Mouse (Mus musculus): ENCODE data around the gene Gm20683. TPM values are rescaled to one million over a fixed set of nuclear protein-coding genes. Genes with fewer than 3 reads are reported as not detected.
A peak's percentile ranks its signal among the peaks of the same experiment; 100 is the strongest.

Gm20683 gene
- polyA plus RNA-seq, 1 experiment from 2014 or later, result 2.7 TPM

DNA sequence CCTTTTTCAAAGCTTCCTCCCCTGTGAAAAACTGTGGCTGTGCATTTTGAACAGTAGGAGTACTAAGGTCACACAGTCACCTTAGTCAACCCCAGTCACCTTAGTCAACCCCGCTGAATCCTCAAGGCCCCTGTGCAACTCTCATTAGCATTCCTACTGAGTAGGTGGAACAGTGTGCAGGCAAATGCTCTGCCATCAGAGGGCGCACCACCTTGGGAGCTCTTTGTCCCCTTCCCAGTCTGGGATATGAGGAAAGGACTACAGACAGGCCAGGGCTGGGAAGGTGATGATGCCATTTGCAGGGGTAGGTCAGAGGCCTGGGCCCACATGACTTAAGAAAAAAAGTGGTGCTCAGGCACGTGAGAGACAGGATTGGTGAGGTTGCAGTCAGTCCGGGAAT lies 37.7 kb upstream of the Gm20683 start:
- DNase-seq (ENCODE audit: low spot score), result peak; percentile 31
- H3K9ac ChIP-seq (ENCODE audit: low read depth, low read length), result no peak overlapping the region
- WGBS, result 56% methylated on average over 4 of the region's 4 CpGs
- 0 out of 2 replicates have a peak, but pooled peaks cover 21% of the 10 kb centered on the region for H3K36me3 ChIP-seq (ENCODE audit: insufficient read depth, low read length)
- no peak overlapping the region for H3K4me2 ChIP-seq (ENCODE audit: low read length)
- no peaks in the 10 kb centered on the region for H3K27me3 ChIP-seq (ENCODE audit: insufficient read depth, low read length)
- H3K9me3 ChIP-seq (replicated peaks; ENCODE audit: low read length), result no peaks in the 10 kb centered on the region
- no peak overlapping the region for H3K27ac ChIP-seq
- H3K4me1 ChIP-seq (replicated peaks; ENCODE audit: insufficient read depth, low read length), result peaks cover 17% of the 10 kb centered on the region
- no peak overlapping the region for H3K4me3 ChIP-seq (replicated peaks; ENCODE audit: low read depth, low read length)
- no peak for ATAC-seq (replicated peaks; ENCODE audit: low FRiP score, low read depth)
- peak; percentile 62 for TF ChIP-seq CTCF (IDR thresholded peaks at IDR 0.05; ENCODE audit: low read depth)

DNA sequence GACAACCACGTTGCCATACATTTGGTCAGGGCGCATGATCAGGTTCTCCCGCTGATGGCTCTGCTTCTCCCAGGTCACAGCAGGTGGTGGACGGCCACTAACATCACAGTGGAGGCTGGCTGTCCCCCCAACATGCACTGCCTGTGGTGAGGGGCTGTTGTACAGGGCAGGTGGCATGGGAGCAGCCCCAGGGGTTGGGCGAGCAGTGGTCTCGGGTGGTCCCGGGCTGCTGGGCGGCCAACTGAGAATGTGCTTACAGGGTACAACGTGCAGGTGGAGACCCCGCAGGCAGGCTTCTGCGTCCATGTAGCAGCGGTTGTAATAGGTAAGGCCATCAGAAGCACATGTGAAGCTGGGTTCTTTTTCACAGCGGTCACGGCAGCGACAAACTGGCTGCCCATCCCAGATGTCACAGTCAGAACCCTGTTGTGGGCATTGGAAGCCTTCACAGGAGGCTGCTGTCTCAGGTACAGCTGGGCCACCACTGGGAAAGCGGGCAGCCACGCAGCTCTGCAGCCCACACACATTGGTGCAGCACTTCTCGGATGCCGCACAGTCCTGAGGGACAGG lies 37.1 kb upstream of the Gm20683 start:
- H3K27me3 ChIP-seq (ENCODE audit: insufficient read depth, low read length), result no peaks in the 10 kb centered on the region
- H3K9me3 ChIP-seq (replicated peaks; ENCODE audit: low read length), result no peaks in the 10 kb centered on the region
- ATAC-seq (replicated peaks; ENCODE audit: low FRiP score, low read depth), result no peak
- H3K36me3 ChIP-seq (ENCODE audit: insufficient read depth, low read length), result 0 out of 2 replicates have a peak, but pooled peaks cover 18% of the 10 kb centered on the region
- no peak overlapping the region for H3K4me3 ChIP-seq (replicated peaks; ENCODE audit: low read depth, low read length)
- TF ChIP-seq CTCF (IDR thresholded peaks at IDR 0.05; ENCODE audit: low read depth), result no peak
- no peak overlapping the region for H3K4me2 ChIP-seq (ENCODE audit: low read length)
- H3K4me1 ChIP-seq (replicated peaks; ENCODE audit: insufficient read depth, low read length), result peaks cover 17% of the 10 kb centered on the region
- no peak for DNase-seq (ENCODE audit: low spot score)
- 91% methylated on average over 19 of the region's 19 CpGs for WGBS
- H3K9ac ChIP-seq (ENCODE audit: low read depth, low read length), result no peak overlapping the region
- H3K27ac ChIP-seq, result no peak overlapping the region

DNA sequence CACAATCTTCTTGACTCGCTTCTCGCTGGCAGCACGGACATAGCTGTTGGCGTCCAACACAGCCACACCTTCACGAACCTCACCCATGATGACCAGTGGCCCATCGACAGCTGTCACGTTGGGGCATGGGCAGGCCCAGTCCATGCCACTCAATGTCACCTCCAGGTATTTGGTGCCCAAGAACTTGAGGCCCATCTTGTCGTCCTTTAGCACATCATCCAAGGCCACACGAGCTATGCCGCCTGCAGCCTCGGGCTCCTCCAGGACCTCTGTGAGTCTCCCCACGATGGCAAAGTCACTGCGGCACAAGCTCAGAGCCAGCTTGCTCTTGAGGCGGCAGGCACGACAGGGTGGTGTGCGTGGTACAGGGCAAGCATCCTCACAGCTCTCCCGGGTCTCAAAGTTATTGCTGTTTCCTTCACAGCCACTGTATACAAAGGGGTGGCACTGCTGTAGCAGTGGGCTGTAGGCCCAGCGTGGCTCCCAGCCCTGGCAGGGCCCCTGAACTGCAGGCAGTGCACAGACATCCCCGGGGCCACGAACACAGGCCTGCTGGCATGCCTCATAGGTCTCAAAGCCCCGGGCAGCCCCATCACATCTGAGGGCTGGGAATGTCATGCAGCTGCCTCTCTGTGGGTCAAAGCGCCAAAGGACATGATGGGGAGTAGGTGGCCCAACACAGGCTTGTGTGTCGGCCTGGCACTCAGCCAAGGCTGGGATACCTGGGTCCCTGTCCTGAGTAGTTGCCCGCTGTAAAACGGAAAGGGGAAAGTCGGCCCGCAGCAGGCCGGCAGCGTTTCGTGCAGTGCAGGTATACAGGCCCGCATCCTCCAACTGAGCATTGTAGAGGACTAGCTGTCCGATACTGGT lies 36.4 kb upstream of the Gm20683 start:
- Histone ChIP-seq H3K27ac (no peak overlapping the region), H3K4me2 (ENCODE audit: low read length) (no peak overlapping the region), H3K9ac (ENCODE audit: low read depth, low read length) (no peak overlapping the region), H3K9me3 (replicated peaks; ENCODE audit: low read length) (no peaks in the 10 kb centered on the region), H3K4me1 (replicated peaks; ENCODE audit: insufficient read depth, low read length) (peaks cover 17% of the 10 kb centered on the region), H3K4me3 (replicated peaks; ENCODE audit: low read depth, low read length) (no peak overlapping the region), H3K27me3 (ENCODE audit: insufficient read depth, low read length) (no peaks in the 10 kb centered on the region), H3K36me3 (ENCODE audit: insufficient read depth, low read length) (0 out of 2 replicates have a peak, but pooled peaks cover 11% of the 10 kb centered on the region)
- TF ChIP-seq CTCF (IDR thresholded peaks at IDR 0.05; ENCODE audit: low read depth), result no peak
- ATAC-seq (replicated peaks; ENCODE audit: low FRiP score, low read depth) (no peak), DNase-seq (ENCODE audit: low spot score) (no peak)
- WGBS, result 93% methylated on average over 32 of the region's 32 CpGs

DNA sequence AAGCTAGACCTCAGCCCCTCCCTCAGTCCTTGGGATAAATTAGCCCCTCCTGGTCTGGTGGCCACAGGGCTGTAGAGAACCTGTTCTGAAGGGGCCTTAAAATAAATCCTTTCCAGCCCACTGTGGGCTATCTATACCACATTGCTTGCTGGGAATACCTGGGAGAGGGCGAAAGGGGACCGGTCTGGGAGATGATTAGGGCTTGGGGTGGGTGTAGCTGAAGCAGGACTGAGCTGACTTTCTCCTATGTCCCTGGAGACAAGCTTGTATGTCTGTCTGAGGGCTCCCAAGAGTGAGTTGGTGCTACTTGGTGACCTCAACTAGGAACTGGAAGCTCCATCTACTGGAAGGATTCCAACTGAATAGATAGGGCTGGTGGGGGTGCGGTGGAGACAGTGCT lies 35.5 kb upstream of the Gm20683 start:
- Histone ChIP-seq H3K27ac (no peak overlapping the region), H3K4me3 (replicated peaks; ENCODE audit: low read depth, low read length) (no peak overlapping the region), H3K4me1 (replicated peaks; ENCODE audit: insufficient read depth, low read length) (peaks cover 17% of the 10 kb centered on the region), H3K27me3 (ENCODE audit: insufficient read depth, low read length) (no peaks in the 10 kb centered on the region), H3K36me3 (ENCODE audit: insufficient read depth, low read length) (0 out of 2 replicates have a peak, but pooled peaks cover 11% of the 10 kb centered on the region), H3K9ac (ENCODE audit: low read depth, low read length) (no peak overlapping the region), H3K9me3 (replicated peaks; ENCODE audit: low read length) (no peaks in the 10 kb centered on the region), H3K4me2 (ENCODE audit: low read length) (no peak overlapping the region; the same call in 1 of the 2 replicates)
- DNase-seq (ENCODE audit: low spot score) (no peak), ATAC-seq (replicated peaks; ENCODE audit: low FRiP score, low read depth) (no peak)
- 95% methylated on average over 3 of the region's 3 CpGs for WGBS
- TF ChIP-seq CTCF (IDR thresholded peaks at IDR 0.05; ENCODE audit: low read depth), result no peak

DNA sequence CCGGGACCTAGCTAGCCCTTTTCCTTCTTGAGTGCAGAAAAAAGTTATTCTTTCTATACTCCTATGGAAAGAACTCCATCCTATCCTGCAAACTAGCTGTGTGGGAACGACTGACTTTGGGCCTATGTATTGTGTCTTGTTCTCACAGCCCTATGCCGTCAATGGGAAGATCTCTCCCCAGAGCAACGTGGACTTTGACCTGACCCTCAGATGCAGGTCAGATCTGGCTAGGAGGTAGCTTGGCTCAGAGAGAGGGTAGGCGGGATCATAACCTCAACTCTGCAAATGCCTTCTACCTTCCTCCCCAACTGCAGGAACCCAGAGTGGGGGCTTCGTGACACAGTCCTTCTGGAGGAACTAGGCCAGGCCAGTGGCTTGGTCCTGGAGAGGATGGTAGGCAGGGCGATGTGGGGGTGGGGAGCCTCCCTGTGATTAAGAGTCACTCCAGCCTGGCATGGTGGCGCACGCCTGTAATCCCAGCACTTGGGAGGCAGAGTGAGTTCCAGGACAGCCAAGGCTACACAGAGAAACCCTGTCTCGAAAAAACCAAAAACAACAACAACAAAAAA lies 34.9 kb upstream of the Gm20683 start:
- Histone ChIP-seq H3K9ac (ENCODE audit: low read depth, low read length) (peak overlapping the region; percentile 57), H3K9me3 (replicated peaks; ENCODE audit: low read length) (no peaks in the 10 kb centered on the region), H3K36me3 (ENCODE audit: insufficient read depth, low read length) (0 out of 2 replicates have a peak, but pooled peaks cover 11% of the 10 kb centered on the region), H3K4me3 (replicated peaks; ENCODE audit: low read depth, low read length) (peak overlapping the region; percentile 54), H3K4me2 (ENCODE audit: low read length) (peak overlapping the region; percentile 73), H3K27ac (peak overlapping the region; percentile 84; the same call in 1 of the 2 replicates), H3K4me1 (replicated peaks; ENCODE audit: insufficient read depth, low read length) (peaks cover 17% of the 10 kb centered on the region), H3K27me3 (ENCODE audit: insufficient read depth, low read length) (no peaks in the 10 kb centered on the region)
- 58% methylated on average over 10 of the region's 10 CpGs for WGBS
- DNase-seq (ENCODE audit: low spot score) (no peak), ATAC-seq (replicated peaks; ENCODE audit: low FRiP score, low read depth) (no peak)
- TF ChIP-seq CTCF (IDR thresholded peaks at IDR 0.05; ENCODE audit: low read depth), result no peak

Measured in kidney, postnatal 0 days (tissue).